Mouse (Mus musculus) gonadal fat pad, adult 2 months (tissue): ENCODE data around the gene Smg6. TPM values are rescaled to one million over a fixed set of nuclear protein-coding genes. Genes with fewer than 3 reads are reported as not detected.

Source experiments
- DNase-seq: peaks from one replicate; pipeline ENCODE4 v3.0.0-alpha.2; 2012; ENCODE audit warnings: low read depth
- polyA plus RNA-seq: library from polyadenylated mRNA; depleted of rRNA; stranded (reverse); fragments of >200 nt; gene quantifications from 2 replicates; pipeline ENCODE4 v1.2.3, GENCODE M21; 2012

Smg6 gene
- polyA plus RNA-seq, 1 experiment = 29.3 TPM

- no peak for DNase-seq
Observed at GRCm38 (mm10) chr11:75190905-75191441, 265.4 kb downstream of the Smg6 start, which contains the start of gene Dph1. Gene Dph1 (minus strand): TSS chr11:75191241.

- no peak for DNase-seq
Observed at GRCm38 (mm10) chr11:75191841-75192240, 266.2 kb downstream of the Smg6 start.

- DNase-seq = no peak
Observed at GRCm38 (mm10) chr11:75192336-75193214, 267.0 kb downstream of the Smg6 start.

GRCm38 (mm10) chr11:75193256-75194071 lies 267.8 kb downstream of the Smg6 start, which contains the start of gene Rtn4rl1:
Gene Rtn4rl1 (plus strand): TSS chr11:75193783.
- DNase-seq = no peak

- no peak for DNase-seq
Observed at GRCm38 (mm10) chr11:75194121-75194849, 268.7 kb downstream of the Smg6 start.

GRCm38 (mm10) chr11:75194850-75195461 lies 269.3 kb downstream of the Smg6 start:
- DNase-seq = no peak

GRCm38 (mm10) chr11:75196131-75196530 lies 270.5 kb downstream of the Smg6 start:
- DNase-seq = no peak

- no peak for DNase-seq
Observed at GRCm38 (mm10) chr11:75197956-75198355, 272.3 kb downstream of the Smg6 start.

- no peak for DNase-seq
Observed at GRCm38 (mm10) chr11:75198792-75199191, 273.2 kb downstream of the Smg6 start.

- DNase-seq = no peak
Observed at GRCm38 (mm10) chr11:75199951-75200350, 274.3 kb downstream of the Smg6 start.

- DNase-seq = no peak
Observed at GRCm38 (mm10) chr11:75200935-75201334, 275.3 kb downstream of the Smg6 start.

GRCm38 (mm10) chr11:75201721-75202120 lies 276.1 kb downstream of the Smg6 start:
- DNase-seq = no peak

GRCm38 (mm10) chr11:75203926-75204325 lies 278.3 kb downstream of the Smg6 start:
- no peak for DNase-seq

GRCm38 (mm10) chr11:75204472-75204871 lies 278.8 kb downstream of the Smg6 start:
- DNase-seq = no peak

- DNase-seq = no peak
Observed at GRCm38 (mm10) chr11:75206347-75206746, 280.7 kb downstream of the Smg6 start.

- no peak for DNase-seq
Observed at GRCm38 (mm10) chr11:75209363-75209762, 283.7 kb downstream of the Smg6 start.

GRCm38 (mm10) chr11:75210093-75210492 lies 284.5 kb downstream of the Smg6 start:
- no peak for DNase-seq

- no peak for DNase-seq
Observed at GRCm38 (mm10) chr11:75210755-75211154, 285.1 kb downstream of the Smg6 start.

GRCm38 (mm10) chr11:75212031-75212667 lies 286.5 kb downstream of the Smg6 start:
- no peak for DNase-seq

- DNase-seq = no peak
Observed at GRCm38 (mm10) chr11:75212876-75213275, 287.3 kb downstream of the Smg6 start.
